Mouse (Mus musculus): Measurements from ENCODE around the gene Traf5. TPM values are rescaled to one million over a fixed set of nuclear protein-coding genes. Genes with fewer than 3 reads are reported as not detected.
A peak's percentile ranks its signal among the peaks of the same experiment; 100 is the strongest.

Traf5 gene
- polyA plus RNA-seq, 1 experiment from 2014 or later = 16.9 TPM

- no peak overlapping the region for H3K4me3 ChIP-seq (ENCODE audit: control insufficient read depth in 1 of 2, insufficient read depth in 1 of 2, low read depth in 1 of 2, low read length in 2 of 2)
- H3K9me3 ChIP-seq (ENCODE audit: control insufficient read depth, low read length) = no peaks in the 10 kb centered on the region
- WGBS = 51% methylated on average over 3 of the region's 3 CpGs
- H3K4me1 ChIP-seq (ENCODE audit: control insufficient read depth in 2 of 2, insufficient read depth in 2 of 2, low read length in 2 of 2) = peaks cover 14 to 19% of the 10 kb centered on the region in 2 experiments
- H3K9ac ChIP-seq (ENCODE audit: low read length) = no peak overlapping the region; the same call in 1 of the 2 replicates
- H3K27ac ChIP-seq (replicated peaks in 1 of 2; ENCODE audit: control insufficient read depth in 1 of 2, insufficient read depth in 1 of 2, low read depth in 2 of 2, low read length in 2 of 2) = peak overlapping the region; percentile 4 to 61; a peak in 3 of 4 replicates
- H3K4me2 ChIP-seq (ENCODE audit: low read length) = peak overlapping the region; percentile 2
- no peaks in the 10 kb centered on the region for H3K27me3 ChIP-seq (ENCODE audit: control insufficient read depth, insufficient read depth, low read length)
- peaks cover 29% of the 10 kb centered on the region for H3K36me3 ChIP-seq (ENCODE audit: control insufficient read depth, insufficient read depth, low read length)
- no peak for ATAC-seq (ENCODE audit: insufficient number of reproducible peaks, insufficient read depth, low FRiP score, low read depth)
Observed at GRCm38 (mm10) chr1:192070618-192071051, 21.7 kb downstream of the Traf5 start.

GRCm38 (mm10) chr1:192069971-192070591 lies 22.3 kb downstream of the Traf5 start:
- Histone ChIP-seq H3K9ac (ENCODE audit: low read length) (no peak overlapping the region; the same call in 1 of the 2 replicates), H3K4me2 (ENCODE audit: low read length) (peak overlapping the region; percentile 2), H3K4me1 (ENCODE audit: control insufficient read depth in 2 of 2, insufficient read depth in 2 of 2, low read length in 2 of 2) (peaks cover 14 to 19% of the 10 kb centered on the region in 2 experiments), H3K36me3 (ENCODE audit: control insufficient read depth, insufficient read depth, low read length) (peaks cover 34% of the 10 kb centered on the region), H3K27ac (replicated peaks in 1 of 2; ENCODE audit: control insufficient read depth in 1 of 2, insufficient read depth in 1 of 2, low read depth in 2 of 2, low read length in 2 of 2) (peak overlapping the region; percentile 4 to 61), H3K4me3 (ENCODE audit: control insufficient read depth in 1 of 2, insufficient read depth in 1 of 2, low read depth in 1 of 2, low read length in 2 of 2) (no peak overlapping the region), H3K9me3 (ENCODE audit: control insufficient read depth, low read length) (no peaks in the 10 kb centered on the region), H3K27me3 (ENCODE audit: control insufficient read depth, insufficient read depth, low read length) (no peaks in the 10 kb centered on the region)
- no peak for ATAC-seq (ENCODE audit: insufficient number of reproducible peaks, insufficient read depth, low FRiP score, low read depth)
- WGBS = 42% methylated on average over 13 of the region's 13 CpGs

- no peak overlapping the region for H3K9ac ChIP-seq (ENCODE audit: low read length)
- 48% methylated on average over 2 of the region's 2 CpGs for WGBS
- no peak overlapping the region for H3K27ac ChIP-seq (replicated peaks in 1 of 2; ENCODE audit: control insufficient read depth in 1 of 2, insufficient read depth in 1 of 2, low read depth in 2 of 2, low read length in 2 of 2)
- no peak overlapping the region for H3K4me3 ChIP-seq (ENCODE audit: control insufficient read depth in 1 of 2, insufficient read depth in 1 of 2, low read depth in 1 of 2, low read length in 2 of 2)
- peaks cover 14 to 19% of the 10 kb centered on the region in 2 experiments for H3K4me1 ChIP-seq (ENCODE audit: control insufficient read depth in 2 of 2, insufficient read depth in 2 of 2, low read length in 2 of 2)
- ATAC-seq (ENCODE audit: insufficient number of reproducible peaks, insufficient read depth, low FRiP score, low read depth) = no peak
- H3K9me3 ChIP-seq (ENCODE audit: control insufficient read depth, low read length) = no peaks in the 10 kb centered on the region
- H3K4me2 ChIP-seq (ENCODE audit: low read length) = no peak overlapping the region
- peaks cover 49% of the 10 kb centered on the region for H3K36me3 ChIP-seq (ENCODE audit: control insufficient read depth, insufficient read depth, low read length)
- no peaks in the 10 kb centered on the region for H3K27me3 ChIP-seq (ENCODE audit: control insufficient read depth, insufficient read depth, low read length)
Observed at GRCm38 (mm10) chr1:192068188-192068587, 24.2 kb downstream of the Traf5 start.

- WGBS = 89% methylated on average over 3 of the region's 3 CpGs
- Histone ChIP-seq H3K9me3 (ENCODE audit: control insufficient read depth, low read length) (no peaks in the 10 kb centered on the region), H3K4me1 (ENCODE audit: control insufficient read depth in 2 of 2, insufficient read depth in 2 of 2, low read length in 2 of 2) (peaks cover 17 to 23% of the 10 kb centered on the region in 2 experiments), H3K4me2 (ENCODE audit: low read length) (no peak overlapping the region), H3K27ac (replicated peaks in 1 of 2; ENCODE audit: control insufficient read depth in 1 of 2, insufficient read depth in 1 of 2, low read depth in 2 of 2, low read length in 2 of 2) (no peak overlapping the region), H3K4me3 (ENCODE audit: control insufficient read depth in 1 of 2, insufficient read depth in 1 of 2, low read depth in 1 of 2, low read length in 2 of 2) (no peak overlapping the region), H3K36me3 (ENCODE audit: control insufficient read depth, insufficient read depth, low read length) (peaks cover 52% of the 10 kb centered on the region), H3K27me3 (ENCODE audit: control insufficient read depth, insufficient read depth, low read length) (no peaks in the 10 kb centered on the region), H3K9ac (ENCODE audit: low read length) (no peak overlapping the region)
- no peak for ATAC-seq (ENCODE audit: insufficient number of reproducible peaks, insufficient read depth, low FRiP score, low read depth)
Observed at GRCm38 (mm10) chr1:192066956-192067355, 25.4 kb downstream of the Traf5 start.

GRCm38 (mm10) chr1:192063209-192063946 lies 29.0 kb downstream of the Traf5 start:
- no peak overlapping the region for H3K4me3 ChIP-seq (ENCODE audit: control insufficient read depth in 1 of 2, insufficient read depth in 1 of 2, low read depth in 1 of 2, low read length in 2 of 2)
- H3K9ac ChIP-seq (ENCODE audit: low read length) = no peak overlapping the region
- no peaks in the 10 kb centered on the region for H3K9me3 ChIP-seq (ENCODE audit: control insufficient read depth, low read length)
- H3K27me3 ChIP-seq (ENCODE audit: control insufficient read depth, insufficient read depth, low read length) = no peaks in the 10 kb centered on the region
- 89% methylated on average over 8 of the region's 8 CpGs for WGBS
- H3K27ac ChIP-seq (replicated peaks in 1 of 2; ENCODE audit: control insufficient read depth in 1 of 2, insufficient read depth in 1 of 2, low read depth in 2 of 2, low read length in 2 of 2) = peak overlapping the region in 1 of 2 experiments; percentile 78; a peak in 3 of 4 replicates
- H3K4me1 ChIP-seq (ENCODE audit: control insufficient read depth in 2 of 2, insufficient read depth in 2 of 2, low read length in 2 of 2) = peaks cover 8 to 18% of the 10 kb centered on the region in 2 experiments
- peaks cover 59% of the 10 kb centered on the region for H3K36me3 ChIP-seq (ENCODE audit: control insufficient read depth, insufficient read depth, low read length)
- no peak for ATAC-seq (ENCODE audit: insufficient number of reproducible peaks, insufficient read depth, low FRiP score, low read depth)
- no peak overlapping the region for H3K4me2 ChIP-seq (ENCODE audit: low read length)

- peaks cover 7 to 18% of the 10 kb centered on the region in 2 experiments for H3K4me1 ChIP-seq (ENCODE audit: control insufficient read depth in 2 of 2, insufficient read depth in 2 of 2, low read length in 2 of 2)
- peaks cover 60% of the 10 kb centered on the region for H3K36me3 ChIP-seq (ENCODE audit: control insufficient read depth, insufficient read depth, low read length)
- 74% methylated on average over 14 of the region's 14 CpGs for WGBS
- H3K27me3 ChIP-seq (ENCODE audit: control insufficient read depth, insufficient read depth, low read length) = no peaks in the 10 kb centered on the region
- no peak for ATAC-seq (ENCODE audit: insufficient number of reproducible peaks, insufficient read depth, low FRiP score, low read depth)
- H3K9ac ChIP-seq (ENCODE audit: low read length) = no peak overlapping the region
- no peaks in the 10 kb centered on the region for H3K9me3 ChIP-seq (ENCODE audit: control insufficient read depth, low read length)
- no peak overlapping the region for H3K4me2 ChIP-seq (ENCODE audit: low read length)
- H3K27ac ChIP-seq (replicated peaks in 1 of 2; ENCODE audit: control insufficient read depth in 1 of 2, insufficient read depth in 1 of 2, low read depth in 2 of 2, low read length in 2 of 2) = peak overlapping the region; percentile 69 to 78
- no peak overlapping the region for H3K4me3 ChIP-seq (ENCODE audit: control insufficient read depth in 1 of 2, insufficient read depth in 1 of 2, low read depth in 1 of 2, low read length in 2 of 2)
Observed at GRCm38 (mm10) chr1:192062682-192063081, 29.7 kb downstream of the Traf5 start.

GRCm38 (mm10) chr1:192061666-192062306 lies 30.6 kb downstream of the Traf5 start:
- 11% methylated on average over 4 of the region's 4 CpGs for WGBS
- H3K36me3 ChIP-seq (ENCODE audit: control insufficient read depth, insufficient read depth, low read length) = peaks cover 61% of the 10 kb centered on the region

More at GRCm38 (mm10) chr1:192061666-192062306, 30.6 kb downstream of the Traf5 start:
- H3K4me3 ChIP-seq (ENCODE audit: control insufficient read depth in 1 of 2, insufficient read depth in 1 of 2, low read depth in 1 of 2, low read length in 2 of 2) = no peak overlapping the region
- no peaks in the 10 kb centered on the region; the same call in 1 of the 2 replicates for H3K9me3 ChIP-seq (ENCODE audit: control insufficient read depth, low read length)
- no peaks in the 10 kb centered on the region for H3K27me3 ChIP-seq (ENCODE audit: control insufficient read depth, insufficient read depth, low read length)
- ATAC-seq (ENCODE audit: insufficient number of reproducible peaks, insufficient read depth, low FRiP score, low read depth) = peak; percentile 87
- peaks cover 7 to 18% of the 10 kb centered on the region in 2 experiments for H3K4me1 ChIP-seq (ENCODE audit: control insufficient read depth in 2 of 2, insufficient read depth in 2 of 2, low read length in 2 of 2)
- no peak overlapping the region for H3K9ac ChIP-seq (ENCODE audit: low read length)
- H3K27ac ChIP-seq (replicated peaks in 1 of 2; ENCODE audit: control insufficient read depth in 1 of 2, insufficient read depth in 1 of 2, low read depth in 2 of 2, low read length in 2 of 2) = peak overlapping the region; percentile 69 to 78
- no peak overlapping the region for H3K4me2 ChIP-seq (ENCODE audit: low read length)
